Mouse (Mus musculus) thymus, adult 2 months (tissue): ENCODE measurements around the gene Tctex1d4. TPM values are rescaled to one million over a fixed set of nuclear protein-coding genes. Genes with fewer than 3 reads are reported as not detected.

Experiments
- DNase-seq: peaks from one replicate; pipeline ENCODE4 v3.0.0; 2021
- H3K27ac ChIP-seq: fragments of 200-500 bp; 2 replicates; pipeline ENCODE4 v1.5.1; 2012; ENCODE audit warnings: low read length, control low read depth; ENCODE audit not compliant: control insufficient read depth, insufficient read depth
- H3K27me3 ChIP-seq: fragments of 200-500 bp; 2 replicates; pipeline ENCODE4 v1.6.1; 2012; ENCODE audit warnings: mild to moderate bottlenecking, low read length, moderate library complexity, mixed read lengths; ENCODE audit not compliant: control insufficient read depth, insufficient read depth
- H3K36me3 ChIP-seq: fragments of 200-500 bp; 2 replicates; pipeline ENCODE4 v1.6.1; 2012; ENCODE audit warnings: mild to moderate bottlenecking, low read length, moderate library complexity; ENCODE audit not compliant: control insufficient read depth, insufficient read depth
- H3K4me1 ChIP-seq: fragments of 200-500 bp; replicated peaks from 2 replicates; pipeline ENCODE4 v1.6.1; 2012; ENCODE audit warnings: low read length; ENCODE audit not compliant: control insufficient read depth, insufficient read depth
- H3K4me3 ChIP-seq: fragments of 200-500 bp; 2 replicates; pipeline ENCODE4 v1.5.1; 2012; ENCODE audit warnings: mild to moderate bottlenecking, low read length, control low read depth, moderate library complexity; ENCODE audit not compliant: control insufficient read depth, insufficient read depth
- CTCF ChIP-seq: fragments of 200-500 bp; IDR thresholded peaks from 2 replicates; pipeline ENCODE4 v1.5.1; 2012; ENCODE audit warnings: mild to moderate bottlenecking, control low read depth, low read length, moderate library complexity, borderline replicate concordance; ENCODE audit not compliant: control insufficient read depth, poor library complexity, insufficient read depth; ENCODE audit errors: extremely low read depth
- POLR2A ChIP-seq: fragments of 200-500 bp; IDR thresholded peaks from 2 replicates; pipeline ENCODE4 v1.6.1; 2012; ENCODE audit warnings: mild to moderate bottlenecking, low read length, control low read depth, moderate library complexity; ENCODE audit not compliant: control insufficient read depth, poor library complexity, insufficient read depth; ENCODE audit errors: extremely low read depth
- WGBS: fragments of 180-500 bp; shearing (Covaris S2); methylation state at CpG from one replicate; pipeline ENCODE4 v1.1.7; 2018; 5-methylcytosine and 5-hydroxymethylcytosine counted together
- polyA plus RNA-seq: library from polyadenylated mRNA; depleted of rRNA; stranded (reverse); fragments of >200 nt; gene quantifications from 2 replicates; pipeline ENCODE4 v1.2.3, GENCODE M21; 2012

The Tctex1d4 gene
- polyA plus RNA-seq, 1 experiment = 1.1 TPM

DNA sequence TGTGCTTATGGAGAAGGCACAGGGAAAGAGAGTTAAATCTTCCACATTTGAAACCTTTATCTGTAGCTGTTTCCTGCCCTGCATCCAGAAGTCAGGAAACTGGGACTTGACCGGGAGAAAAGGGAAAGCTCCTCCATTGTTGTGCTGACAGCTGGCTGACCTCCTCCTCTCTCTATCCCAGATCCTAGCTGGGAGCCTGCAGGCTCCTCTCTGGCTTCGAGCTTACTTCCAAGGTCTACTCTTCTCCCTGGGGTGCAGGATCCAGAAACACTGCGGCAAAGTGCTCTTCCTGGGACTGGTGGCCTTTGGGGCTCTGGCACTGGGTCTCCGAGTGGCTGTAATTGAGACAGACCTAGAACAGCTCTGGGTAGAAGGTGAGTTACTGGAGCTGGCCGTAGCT is 29.9 kb upstream of the Tctex1d4 start:
- no peak for DNase-seq
- H3K4me3 ChIP-seq = no peak overlapping the region
- H3K4me1 ChIP-seq = peaks cover 19% of the 10 kb centered on the region
- H3K27ac ChIP-seq = no peak overlapping the region
- TF ChIP-seq POLR2A (no peak), CTCF (no peak)
- no peaks in the 10 kb centered on the region for H3K36me3 ChIP-seq
- H3K27me3 ChIP-seq = no peaks in the 10 kb centered on the region; the same call in 1 of the 2 replicates
- WGBS = 37% methylated on average over 5 of the region's 5 CpGs

DNA sequence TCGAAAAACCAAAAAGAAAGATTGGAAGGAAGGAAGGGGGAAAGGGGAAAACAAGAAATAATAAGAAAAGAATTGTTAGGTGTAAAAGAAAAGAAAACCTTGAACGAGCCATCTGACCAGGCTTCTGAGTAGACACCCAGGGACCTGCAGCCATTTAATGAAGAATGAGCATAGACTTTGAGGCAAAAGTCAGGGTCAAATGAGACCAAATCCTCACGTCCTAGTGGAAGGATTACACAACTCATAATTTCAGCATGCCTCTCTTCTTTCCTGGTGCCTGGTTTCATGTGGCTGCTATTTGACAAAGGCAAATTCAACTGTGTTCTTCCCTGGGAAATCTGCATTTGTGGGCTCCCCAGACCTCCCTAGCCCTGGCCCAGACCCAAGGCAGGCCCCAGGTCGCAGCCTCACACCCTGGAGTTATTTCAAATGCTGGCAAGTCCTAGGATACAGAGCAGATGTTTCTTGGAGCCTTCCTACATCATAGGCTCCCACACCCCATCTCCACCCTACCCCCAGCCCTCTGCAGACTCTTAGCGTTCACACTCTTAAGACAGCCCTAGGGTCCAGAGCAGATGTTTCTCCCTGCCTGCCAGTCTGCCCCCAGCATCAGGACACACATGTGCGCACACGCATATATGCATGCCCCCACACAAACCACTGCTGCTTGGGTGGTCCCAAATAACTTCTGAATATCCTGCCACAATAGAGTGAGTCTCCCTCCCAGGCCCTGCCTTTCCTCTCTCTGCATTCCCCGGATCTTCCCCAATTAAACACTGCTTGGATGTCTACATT is 28.4 kb upstream of the Tctex1d4 start:
- DNase-seq = no peak

DNA sequence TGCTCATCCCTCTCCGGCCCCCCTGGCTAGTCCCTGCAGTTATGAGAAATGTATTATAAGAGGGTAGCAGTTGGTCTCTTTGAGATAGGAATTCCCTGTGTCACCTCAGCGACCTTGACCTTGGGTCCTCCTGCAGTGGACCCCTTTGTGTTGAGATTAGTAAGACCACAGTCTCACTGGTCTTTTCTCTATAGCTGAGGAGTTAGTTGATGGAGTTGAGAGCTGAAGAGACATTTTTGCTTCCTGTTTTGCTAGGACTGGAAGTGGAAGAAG is 27.9 kb upstream of the Tctex1d4 start:
- no peak overlapping the region for H3K27ac ChIP-seq
- no peak for TF ChIP-seq POLR2A
- no peak for TF ChIP-seq CTCF
- H3K27me3 ChIP-seq = no peaks in the 10 kb centered on the region; the same call in 1 of the 2 replicates
- no peaks in the 10 kb centered on the region for H3K36me3 ChIP-seq
- H3K4me1 ChIP-seq = peaks cover 19% of the 10 kb centered on the region
- 90% methylated on average over 2 of the region's 2 CpGs for WGBS
- DNase-seq = no peak
- no peak overlapping the region for H3K4me3 ChIP-seq

More for the DNA sequence above, 28.4 kb upstream of the Tctex1d4 start:
- TF ChIP-seq CTCF (no peak), POLR2A (no peak)
- WGBS = 93% methylated on average over 8 of the region's 8 CpGs
- H3K27ac ChIP-seq = no peak overlapping the region
- no peaks in the 10 kb centered on the region for H3K36me3 ChIP-seq
- peaks cover 19% of the 10 kb centered on the region for H3K4me1 ChIP-seq
- no peaks in the 10 kb centered on the region; the same call in 1 of the 2 replicates for H3K27me3 ChIP-seq
- H3K4me3 ChIP-seq = no peak overlapping the region

DNA sequence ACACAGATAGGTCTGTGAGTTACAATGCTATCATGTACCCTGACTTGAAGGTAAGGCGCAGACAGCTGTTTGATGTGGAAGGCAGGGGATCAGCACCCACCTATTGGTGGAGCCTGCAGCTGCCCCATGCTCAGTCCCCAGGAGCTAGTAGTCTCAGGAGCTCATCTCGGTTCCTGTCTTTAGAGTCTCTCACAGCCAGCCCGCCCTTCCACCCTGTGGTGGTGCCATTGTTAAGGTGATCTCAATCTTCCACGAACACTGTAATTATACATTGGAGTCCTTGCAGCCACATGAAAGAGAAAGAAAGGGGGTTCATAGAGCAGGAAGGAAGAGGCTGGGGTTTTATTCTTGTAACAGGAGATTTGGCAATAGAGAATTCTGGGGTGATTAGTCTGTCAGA is 26.6 kb upstream of the Tctex1d4 start:
- TF ChIP-seq POLR2A = no peak
- TF ChIP-seq CTCF = no peak
- DNase-seq = no peak
- 11% methylated on average over 4 of the region's 4 CpGs for WGBS
- no peaks in the 10 kb centered on the region for H3K36me3 ChIP-seq
- H3K4me3 ChIP-seq = no peak overlapping the region
- no peaks in the 10 kb centered on the region; the same call in 1 of the 2 replicates for H3K27me3 ChIP-seq
- H3K27ac ChIP-seq = no peak overlapping the region
- peaks cover 19% of the 10 kb centered on the region for H3K4me1 ChIP-seq

DNA sequence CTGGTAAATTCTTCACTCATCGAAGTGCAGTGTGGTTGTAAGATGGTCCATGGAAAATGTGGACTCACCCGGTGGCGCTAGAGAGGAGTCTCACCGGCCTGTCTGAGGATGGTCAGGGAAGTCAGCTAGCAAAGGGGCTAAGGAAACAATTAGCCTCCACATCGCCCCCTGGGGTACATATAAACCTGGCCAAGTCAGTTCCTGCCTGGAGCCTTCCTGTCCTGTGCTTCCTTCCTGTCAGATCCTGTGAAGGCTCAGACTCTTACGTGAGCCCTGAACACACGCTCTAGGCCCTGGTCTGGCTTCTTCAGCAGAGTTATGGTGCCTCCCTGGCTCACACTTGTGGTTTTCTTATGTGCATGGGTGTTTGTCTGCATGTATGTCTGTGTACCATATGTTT is 25.4 kb upstream of the Tctex1d4 start:
- DNase-seq = peak; percentile 22
- Histone ChIP-seq H3K27me3 (no peaks in the 10 kb centered on the region; the same call in 1 of the 2 replicates), H3K4me1 (peaks cover 11% of the 10 kb centered on the region), H3K27ac (no peak overlapping the region), H3K36me3 (no peaks in the 10 kb centered on the region), H3K4me3 (no peak overlapping the region)
- TF ChIP-seq POLR2A (no peak), CTCF (no peak)
- WGBS = 69% methylated on average over 7 of the region's 7 CpGs

DNA sequence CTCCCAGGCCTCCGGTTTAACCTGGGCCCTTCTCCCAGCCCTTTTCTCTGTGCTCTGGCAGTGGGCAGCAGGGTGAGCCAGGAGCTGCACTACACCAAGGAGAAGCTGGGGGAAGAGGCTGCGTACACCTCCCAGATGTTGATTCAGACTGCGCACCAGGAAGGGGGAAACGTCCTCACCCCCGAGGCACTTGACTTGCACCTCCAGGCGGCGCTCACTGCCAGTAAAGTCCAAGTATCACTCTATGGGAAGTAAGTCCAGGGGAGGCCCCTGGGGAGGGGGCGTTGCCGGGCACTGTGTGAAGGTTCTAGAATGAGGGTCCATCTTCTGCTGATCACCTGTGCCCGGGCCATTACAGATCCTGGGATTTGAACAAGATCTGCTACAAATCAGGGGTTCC is 21.9 kb upstream of the Tctex1d4 start:
- DNase-seq = no peak
- Histone ChIP-seq H3K36me3 (no peaks in the 10 kb centered on the region), H3K27ac (no peak overlapping the region), H3K4me3 (no peak overlapping the region), H3K4me1 (peaks cover 7% of the 10 kb centered on the region), H3K27me3 (no peaks in the 10 kb centered on the region)
- 66% methylated on average over 10 of the region's 10 CpGs for WGBS
- no peak for TF ChIP-seq POLR2A
- TF ChIP-seq CTCF = no peak

DNA sequence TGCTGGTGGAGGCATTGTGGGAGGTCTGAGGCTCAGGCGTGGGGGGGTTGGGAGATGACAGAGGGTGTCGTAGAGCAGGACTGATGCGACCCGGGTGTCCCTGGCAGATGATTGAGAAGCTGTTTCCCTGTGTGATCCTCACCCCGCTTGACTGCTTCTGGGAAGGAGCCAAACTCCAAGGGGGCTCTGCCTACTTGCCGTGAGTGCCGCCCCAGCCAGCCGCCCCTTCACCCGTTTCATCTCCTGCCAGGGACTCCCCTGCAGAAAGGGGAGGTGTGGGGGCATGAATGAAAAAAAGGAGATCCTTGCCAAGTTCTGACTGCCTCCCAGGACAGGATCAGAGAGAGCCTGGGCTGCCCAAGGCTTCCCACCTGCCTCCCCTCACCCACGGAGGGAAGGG is 21.5 kb upstream of the Tctex1d4 start:
- H3K27me3 ChIP-seq = no peaks in the 10 kb centered on the region
- H3K27ac ChIP-seq = no peak overlapping the region
- 78% methylated on average over 10 of the region's 10 CpGs for WGBS
- peaks cover 6% of the 10 kb centered on the region for H3K4me1 ChIP-seq
- H3K36me3 ChIP-seq = no peaks in the 10 kb centered on the region
- no peak for DNase-seq
- H3K4me3 ChIP-seq = no peak overlapping the region
- TF ChIP-seq POLR2A = no peak
